Mouse (Mus musculus) heart, adult 2 months (tissue): ENCODE measurements around the gene Zfp260. TPM values are rescaled to one million over a fixed set of nuclear protein-coding genes. Genes with fewer than 3 reads are reported as not detected.
"Not testable (repeated sequence)": the region's sequence is repeated elsewhere in the genome, so short reads cannot be mapped to it uniquely, and the experiment has no call there.

ENCODE experiments used
- DNase-seq, 2 experiments: peaks; one replicate each; pipeline ENCODE4 v3.0.0; 2021
- H3K27ac ChIP-seq: fragments of 200-600 bp; 2 replicates; pipeline ENCODE4 v1.8.1; 2022
- H3K27me3 ChIP-seq: fragments of 200-500 bp; 2 replicates; pipeline ENCODE4 v1.6.1; 2012; ENCODE audit warnings: mild to moderate bottlenecking, low read length, inconsistent platforms, mixed read lengths; ENCODE audit not compliant: control insufficient read depth, insufficient read depth
- H3K36me3 ChIP-seq: fragments of 200-500 bp; 2 replicates; pipeline ENCODE4 v1.6.1; 2012; ENCODE audit warnings: low read length, inconsistent platforms; ENCODE audit not compliant: control insufficient read depth, insufficient read depth
- H3K4me1 ChIP-seq: fragments of 200-500 bp; 2 replicates; pipeline ENCODE4 v1.6.1; 2011; ENCODE audit warnings: low read length; ENCODE audit not compliant: control insufficient read depth, insufficient read depth
- H3K4me3 ChIP-seq: fragments of 200-600 bp; 2 replicates; pipeline ENCODE4 v1.8.1; 2022
- H3K79me2 ChIP-seq: fragments of 200-500 bp; replicated peaks from 2 replicates; pipeline ENCODE4 v1.6.1; 2012; ENCODE audit warnings: mild to moderate bottlenecking, inconsistent platforms, low read length, moderate library complexity, mixed read lengths; ENCODE audit not compliant: control insufficient read depth, insufficient read depth
- H3K9ac ChIP-seq: fragments of 200-500 bp; 2 replicates; pipeline ENCODE4 v1.6.1; 2012; ENCODE audit warnings: low read depth, mild to moderate bottlenecking, control low read depth, inconsistent platforms, low read length, mixed read lengths
- CTCF ChIP-seq: fragments of 200-600 bp; IDR thresholded peaks from 2 replicates; pipeline ENCODE4 v1.8.1; 2022; ENCODE audit warnings: antibody characterized with exemption, mild to moderate bottlenecking, moderate library complexity
- EP300 ChIP-seq: fragments of 200-500 bp; IDR thresholded peaks from 2 replicates; pipeline ENCODE4 v1.6.1; 2011; ENCODE audit warnings: low read depth, low read length, control low read depth; ENCODE audit not compliant: insufficient read depth
- POLR2A ChIP-seq: fragments of 200-500 bp; IDR thresholded peaks from 2 replicates; pipeline ENCODE4 v1.6.1; 2011; ENCODE audit warnings: mild to moderate bottlenecking, low read depth, low read length, control low read depth; ENCODE audit not compliant: insufficient read depth
- WGBS: fragments of 180-500 bp; shearing (Covaris S2); methylation state at CpG from one replicate; pipeline ENCODE4 v1.1.7; 2018; 5-methylcytosine and 5-hydroxymethylcytosine counted together
- intact Hi-C: fragments of 180-260 bp; cut with DNase I; formaldehyde crosslinking; loops from one replicate; pipeline ENCODE4 v1.15.1; 2025
- polyA plus RNA-seq: library from polyadenylated mRNA; depleted of rRNA; stranded (reverse); fragments of >200 nt; gene quantifications from 2 replicates; pipeline ENCODE4 v1.2.3, GENCODE M21; 2012
- total RNA-seq, 2 experiments: library from RNA; stranded (reverse); gene quantifications; 2 replicates each; pipeline ENCODE4 v1.2.3; 2021

The Zfp260 gene
- total and polyA plus RNA-seq, 3 experiments = 15.9 to 30.6 (median 27.4) TPM

GRCm38 (mm10) chr7:30099297-30099696 lies 4.7 kb downstream of the Zfp260 start:
- DNase-seq = peak; percentile 41 to 45
- H3K27ac ChIP-seq = peak overlapping the region; percentile 36
- H3K9ac ChIP-seq = no peak overlapping the region
- peaks cover 4% of the 10 kb centered on the region for H3K36me3 ChIP-seq
- 0 out of 2 replicates have a peak overlapping the region, but pooled peaks have one; percentile 1 for H3K4me3 ChIP-seq
- peaks cover 1% of the 10 kb centered on the region; the same call in 1 of the 2 replicates for H3K4me1 ChIP-seq
- WGBS = 76% methylated on average over 13 of the region's 13 CpGs
- intact Hi-C loops = no loop called here
- TF ChIP-seq CTCF (no peak), EP300 (no peak), POLR2A (no peak)
- H3K79me2 ChIP-seq = peaks cover 2% of the 10 kb centered on the region; the same call in 1 of the 2 replicates
- H3K27me3 ChIP-seq = no peaks in the 10 kb centered on the region

GRCm38 (mm10) chr7:30116076-30116475 lies 21.5 kb downstream of the Zfp260 start:
- 90% methylated on average over 5 of the region's 5 CpGs for WGBS
- H3K4me1 ChIP-seq = no peaks in the 10 kb centered on the region
- no peaks in the 10 kb centered on the region for H3K36me3 ChIP-seq

GRCm38 (mm10) chr7:30117935-30118334 lies 23.4 kb downstream of the Zfp260 start:
- 91% methylated on average over 12 of the region's 12 CpGs for WGBS
- H3K4me3 ChIP-seq, DNase-seq, intact Hi-C loops, H3K27ac ChIP-seq, H3K79me2 ChIP-seq, H3K9ac ChIP-seq, H3K36me3 ChIP-seq, H3K4me1 ChIP-seq, H3K27me3 ChIP-seq: not testable (repeated sequence)

More at GRCm38 (mm10) chr7:30116076-30116475, 21.5 kb downstream of the Zfp260 start:
- H3K27me3 ChIP-seq = no peaks in the 10 kb centered on the region
- TF ChIP-seq POLR2A = no peak
- H3K79me2 ChIP-seq = no peaks in the 10 kb centered on the region
- intact Hi-C loops = no loop called here
- H3K4me3 ChIP-seq = no peak overlapping the region
- H3K9ac ChIP-seq = no peak overlapping the region
- no peak for DNase-seq
- H3K27ac ChIP-seq = no peak overlapping the region

- intact Hi-C loops = loop anchor here (2.0 to 5.0 kb wide), 4 partner anchors 25 to 96 kb away; partner anchors contain the start of gene Zfp146
- WGBS = under 1% methylated on average over 61 of the region's 61 CpGs
- Histone ChIP-seq H3K4me1 (no peaks in the 10 kb centered on the region), H3K27me3 (no peaks in the 10 kb centered on the region), H3K9ac (peak within 1 kb of the TSS; percentile 79), H3K36me3 (no peaks in the 10 kb centered on the region), H3K4me3 (peak within 1 kb of the TSS; percentile 89), H3K27ac (peak within 1 kb of the TSS; percentile 85), H3K79me2 (no peaks in the 10 kb centered on the region)
- TF ChIP-seq CTCF (peak; percentile 41), POLR2A (peak; percentile 65), EP300 (no peak)
- peak; percentile 94 to 95 for DNase-seq
These were observed 27.0 kb downstream of the Zfp260 start, which contains the start of gene Zfp382 for GRCm38 (mm10) chr7:30121308-30122187. Gene Zfp382 (plus strand): TSS chr7:30121942.

GRCm38 (mm10) chr7:30122188-30122530 lies 27.6 kb downstream of the Zfp260 start:
- Histone ChIP-seq H3K27ac (peak overlapping the region; percentile 85), H3K36me3 (no peaks in the 10 kb centered on the region), H3K9ac (peak overlapping the region; percentile 61), H3K27me3 (no peaks in the 10 kb centered on the region), H3K79me2 (no peaks in the 10 kb centered on the region), H3K4me3 (peak overlapping the region; percentile 89), H3K4me1 (no peaks in the 10 kb centered on the region)
- no peak for DNase-seq
- WGBS = 1% methylated on average over 15 of the region's 15 CpGs
- intact Hi-C loops = loop anchor here (5.0 kb wide), 2 partner anchors 35 to 95 kb away; no protein-coding TSS in a partner anchor
- TF ChIP-seq POLR2A (no peak), CTCF (no peak), EP300 (no peak)

- 96% methylated on average over 8 of the region's 8 CpGs for WGBS
These were observed 35.3 kb downstream of the Zfp260 start for GRCm38 (mm10) chr7:30129900-30130299.

More at GRCm38 (mm10) chr7:30129900-30130299, 35.3 kb downstream of the Zfp260 start:
- no peaks in the 10 kb centered on the region for H3K79me2 ChIP-seq
- H3K36me3 ChIP-seq = peaks cover 2% of the 10 kb centered on the region; the same call in 1 of the 2 replicates
- no peak overlapping the region for H3K27ac ChIP-seq
- no peak overlapping the region for H3K9ac ChIP-seq
- no peaks in the 10 kb centered on the region for H3K4me1 ChIP-seq
- no peaks in the 10 kb centered on the region for H3K27me3 ChIP-seq
- intact Hi-C loops = no loop called here
- H3K4me3 ChIP-seq = no peak overlapping the region
- DNase-seq = no peak
- TF ChIP-seq CTCF (no peak), EP300 (no peak), POLR2A (no peak)
